Mouse (Mus musculus) cerebellum, postnatal 10 days (tissue): ENCODE data around the gene Sez6.

Experiments used
- DNase-seq, 2 experiments: peaks; one replicate each; pipeline ENCODE4 v3.0.0; 2021; ENCODE audit warnings: mixed read lengths in 2 of 2

The Sez6 gene

GRCm38 (mm10) chr11:77906097-77906687, 24.4 kb upstream of the Sez6 start:
- DNase-seq: peak; percentile 95

- DNase-seq: peak; percentile 89 to 95
These were observed 23.8 kb upstream of the Sez6 start for GRCm38 (mm10) chr11:77906747-77907174.

GRCm38 (mm10) chr11:77908468-77908867, 22.1 kb upstream of the Sez6 start:
- peak in 1 of 2 experiments; percentile 10 for DNase-seq

GRCm38 (mm10) chr11:77909376-77909775, 21.2 kb upstream of the Sez6 start:
- peak in 1 of 2 experiments; percentile 15 for DNase-seq

- no peak for DNase-seq
These were observed 20.8 kb upstream of the Sez6 start for GRCm38 (mm10) chr11:77909776-77910175.

- peak in 1 of 2 experiments; percentile 9 for DNase-seq
These were observed 17.1 kb upstream of the Sez6 start for GRCm38 (mm10) chr11:77913505-77913904.

GRCm38 (mm10) chr11:77914598-77915260, 15.9 kb upstream of the Sez6 start:
- peak in 1 of 2 experiments; percentile 22 for DNase-seq

- DNase-seq: no peak
These were observed 13.9 kb upstream of the Sez6 start for GRCm38 (mm10) chr11:77916741-77917140.

- DNase-seq: peak in 1 of 2 experiments; percentile 57
These were observed 13.4 kb upstream of the Sez6 start for GRCm38 (mm10) chr11:77917166-77917565.

GRCm38 (mm10) chr11:77923285-77923684, 7.3 kb upstream of the Sez6 start:
- no peak for DNase-seq

GRCm38 (mm10) chr11:77925836-77926657, 4.6 kb upstream of the Sez6 start:
- DNase-seq: peak; percentile 57 to 67

- no peak for DNase-seq
These were observed 3.9 kb upstream of the Sez6 start for GRCm38 (mm10) chr11:77926666-77927065.

GRCm38 (mm10) chr11:77927837-77928236, 2.8 kb upstream of the Sez6 start:
- DNase-seq: no peak

- peak; percentile 66 to 71 for DNase-seq
These were observed 1.2 kb downstream of the Sez6 start for GRCm38 (mm10) chr11:77931541-77932433.

- peak in 1 of 2 experiments; percentile 61 for DNase-seq
These were observed 2.0 kb downstream of the Sez6 start for GRCm38 (mm10) chr11:77932576-77932975.

GRCm38 (mm10) chr11:77934111-77934521, 3.5 kb downstream of the Sez6 start:
- peak; percentile 90 to 92 for DNase-seq

- DNase-seq: peak; percentile 66 to 67
These were observed 4.1 kb downstream of the Sez6 start for GRCm38 (mm10) chr11:77934568-77935311.

- peak; percentile 75 to 90 for DNase-seq
These were observed 6.2 kb downstream of the Sez6 start for GRCm38 (mm10) chr11:77936846-77937245.

GRCm38 (mm10) chr11:77937649-77938410, 7.2 kb downstream of the Sez6 start:
- DNase-seq: peak in 1 of 2 experiments; percentile 67

- peak in 1 of 2 experiments; percentile 29 for DNase-seq
These were observed 11.6 kb downstream of the Sez6 start for GRCm38 (mm10) chr11:77942230-77942629.

GRCm38 (mm10) chr11:77947860-77948259, 17.3 kb downstream of the Sez6 start:
- no peak for DNase-seq
